Mouse (Mus musculus) limb, embryonic 14.5 days (tissue): Measurements from ENCODE around the gene Cdc42ep5. TPM values are rescaled to one million over a fixed set of nuclear protein-coding genes. Genes with fewer than 3 reads are reported as not detected.

Source experiments
- ATAC-seq: fragments of 200-750 bp; cut with Nextera tagmentation; 2 replicates; pipeline ENCODE4 v1.8.0; 2017; ENCODE audit warnings: low read depth, moderate number of reproducible peaks, moderate TSS enrichment; ENCODE audit not compliant: low FRiP score
- DNase-seq: peaks from one replicate; pipeline ENCODE4 v3.0.0-alpha.2; 2015; ENCODE audit warnings: low spot score
- H3K27ac ChIP-seq: fragments of 300-500 bp; sonication (generic); replicated peaks from 2 replicates; pipeline ENCODE4 v1.5.1; 2014; ENCODE audit warnings: low read depth, mild to moderate bottlenecking, low read length, moderate library complexity, mixed read lengths
- H3K27me3 ChIP-seq: fragments of 300-500 bp; sonication (generic); 2 replicates; pipeline ENCODE4 v1.6.1; 2014; ENCODE audit warnings: low read length, mixed read lengths; ENCODE audit not compliant: control insufficient read depth, insufficient read depth
- H3K36me3 ChIP-seq: fragments of 300-500 bp; sonication (generic); 2 replicates; pipeline ENCODE4 v1.6.1; 2014; ENCODE audit warnings: mild to moderate bottlenecking, low read length, moderate library complexity, mixed read lengths; ENCODE audit not compliant: control insufficient read depth, insufficient read depth
- H3K4me1 ChIP-seq: fragments of 300-500 bp; sonication (generic); 2 replicates; pipeline ENCODE4 v1.6.1; 2014; ENCODE audit warnings: antibody characterized with exemption, low read length, mixed read lengths; ENCODE audit not compliant: control insufficient read depth, insufficient read depth
- H3K4me2 ChIP-seq: fragments of 300-500 bp; sonication (generic); replicated peaks from 2 replicates; pipeline ENCODE4 v1.6.1; 2014; ENCODE audit warnings: low read depth, mild to moderate bottlenecking, low read length, moderate library complexity; ENCODE audit not compliant: severe bottlenecking
- H3K4me3 ChIP-seq: fragments of 300-500 bp; sonication (generic); replicated peaks from 2 replicates; pipeline ENCODE4 v1.5.1; 2014; ENCODE audit warnings: low read length
- H3K9ac ChIP-seq: fragments of 300-500 bp; sonication (generic); 2 replicates; pipeline ENCODE4 v1.6.1; 2014; ENCODE audit warnings: mild to moderate bottlenecking, low read depth, low read length, moderate library complexity; ENCODE audit not compliant: severe bottlenecking
- H3K9me3 ChIP-seq: fragments of 300-500 bp; sonication (generic); 2 replicates; pipeline ENCODE4 v1.6.1; 2016; ENCODE audit warnings: low read length; ENCODE audit not compliant: control insufficient read depth
- POLR2A ChIP-seq: fragments of 200-500 bp; IDR thresholded peaks from 2 replicates; pipeline ENCODE4 v1.8.0; 2012; ENCODE audit warnings: inconsistent platforms, mild to moderate bottlenecking, moderate library complexity, borderline replicate concordance; ENCODE audit not compliant: insufficient read depth, insufficient read length; ENCODE audit errors: extremely low read depth
- WGBS: fragments of 180-500 bp; shearing (Covaris S2); extraction: QIAGEN DNeasy Blood & Tissue Kit; methylation state at CpG from one replicate; pipeline ENCODE4 v1.1.7; 2014; 5-methylcytosine and 5-hydroxymethylcytosine counted together
- polyA plus RNA-seq, 2 experiments: library from polyadenylated mRNA; depleted of rRNA in 1 of 2; stranded (reverse) in 1 of 2; unstranded in 1 of 2; fragments of >200 nt; fragmentation: Nextera tagmentation in 1 of 2; extraction: Ambion mirVana in 1 of 2; gene quantifications; 2 replicates each; pipeline versions ENCODE4 v1.2.1 to v1.2.3; 2012 to 2014

The Cdc42ep5 gene
- polyA plus RNA-seq, 2 experiments: 79.3 to 89.0 TPM

- Histone ChIP-seq H3K9ac (no peak overlapping the region), H3K4me3 (no peak overlapping the region), H3K4me2 (no peak overlapping the region), H3K4me1 (peaks cover 6% of the 10 kb centered on the region; the same call in 1 of the 2 replicates), H3K9me3 (no peaks in the 10 kb centered on the region), H3K27me3 (no peaks in the 10 kb centered on the region), H3K36me3 (peaks cover 85% of the 10 kb centered on the region), H3K27ac (no peak overlapping the region)
- 92% methylated on average over 6 of the region's 6 CpGs for WGBS
- ATAC-seq (no peak), DNase-seq (no peak)
- TF ChIP-seq POLR2A: no peak
Measured at GRCm38 (mm10) chr7:4141648-4142325, 22.9 kb downstream of the Cdc42ep5 start.

GRCm38 (mm10) chr7:4139391-4139790, 25.3 kb downstream of the Cdc42ep5 start:
- Histone ChIP-seq H3K9ac (no peak overlapping the region), H3K4me3 (no peak overlapping the region), H3K4me2 (no peak overlapping the region), H3K27ac (no peak overlapping the region), H3K9me3 (no peaks in the 10 kb centered on the region), H3K27me3 (no peaks in the 10 kb centered on the region), H3K36me3 (peaks cover 61% of the 10 kb centered on the region), H3K4me1 (peaks cover 6% of the 10 kb centered on the region; the same call in 1 of the 2 replicates)
- ATAC-seq (no peak), DNase-seq (no peak)
- no peak for TF ChIP-seq POLR2A
- 93% methylated on average over 5 of the region's 5 CpGs for WGBS

- WGBS: 89% methylated on average over 7 of the region's 7 CpGs
- Histone ChIP-seq H3K9me3 (no peaks in the 10 kb centered on the region), H3K27me3 (no peaks in the 10 kb centered on the region), H3K4me1 (peaks cover 6% of the 10 kb centered on the region; the same call in 1 of the 2 replicates), H3K36me3 (peaks cover 54% of the 10 kb centered on the region), H3K27ac (no peak overlapping the region), H3K4me2 (no peak overlapping the region), H3K4me3 (no peak overlapping the region), H3K9ac (no peak overlapping the region)
- DNase-seq (no peak), ATAC-seq (no peak)
- TF ChIP-seq POLR2A: no peak
Measured at GRCm38 (mm10) chr7:4138671-4139070, 26.0 kb downstream of the Cdc42ep5 start.

- peaks cover 49% of the 10 kb centered on the region for H3K36me3 ChIP-seq
- 91% methylated on average over 2 of the region's 2 CpGs for WGBS
- ATAC-seq (no peak), DNase-seq (no peak)
- peak overlapping the region; percentile 91; the same call in 1 of the 2 replicates for H3K4me3 ChIP-seq
- H3K27me3 ChIP-seq: no peaks in the 10 kb centered on the region
- no peak overlapping the region for H3K9ac ChIP-seq
- H3K4me2 ChIP-seq: peak overlapping the region; percentile 67
- H3K27ac ChIP-seq: no peak overlapping the region
- TF ChIP-seq POLR2A: no peak
- peaks cover 6% of the 10 kb centered on the region; the same call in 1 of the 2 replicates for H3K4me1 ChIP-seq
- no peaks in the 10 kb centered on the region for H3K9me3 ChIP-seq
Measured at GRCm38 (mm10) chr7:4138181-4138580, 26.5 kb downstream of the Cdc42ep5 start.

- 60% methylated on average over 3 of the region's 3 CpGs for WGBS
- H3K4me1 ChIP-seq: peaks cover 6% of the 10 kb centered on the region; the same call in 1 of the 2 replicates
- no peaks in the 10 kb centered on the region for H3K27me3 ChIP-seq
- no peak for TF ChIP-seq POLR2A
- peaks cover 45% of the 10 kb centered on the region for H3K36me3 ChIP-seq
- DNase-seq (no peak), ATAC-seq (no peak)
- H3K4me2 ChIP-seq: peak overlapping the region; percentile 67
- no peak overlapping the region for H3K27ac ChIP-seq
- no peaks in the 10 kb centered on the region for H3K9me3 ChIP-seq
- H3K9ac ChIP-seq: peak overlapping the region; percentile 81
- H3K4me3 ChIP-seq: peak overlapping the region; percentile 91
Measured at GRCm38 (mm10) chr7:4137746-4138145, 26.9 kb downstream of the Cdc42ep5 start.
